Comparison of ENCODE assay signal across 14 mouse cellular contexts in genomic region chr12:26635665-26636241, GRCm38 (mm10).
DNase-seq lines count a peak whose midpoint lies in the region; ATAC-seq and TF ChIP-seq lines count a peak whose summit lies in the region.
"Had no signal": no experiment of that assay in that cellular context is flagged by ENCODE, and none has a peak within 500 bp of the region (broad histone marks: within the 10 kb centered on the region; RNA-seq: fewer than 3 reads in every experiment).

No protein-coding gene starts in this region.

- no peaks in the 10 kb centered on the region for H3K27me3 ChIP-seq in embryonic facial prominence, embryonic 13.5 days
- no peaks in the 10 kb centered on the region for H3K27me3 ChIP-seq in hindbrain, embryonic 13.5 days
- no peaks in the 10 kb centered on the region for H3K27me3 ChIP-seq in neural tube, embryonic 13.5 days
- H3K27me3 ChIP-seq in heart, embryonic 12.5 days (replicated peaks), result no peaks in the 10 kb centered on the region
- H3K27me3 ChIP-seq: embryonic facial prominence, embryonic 12.5 days; limb, embryonic 13.5 days had no signal

- no peaks in the 10 kb centered on the region for H3K9me3 ChIP-seq in embryonic facial prominence, embryonic 13.5 days
- H3K9me3 ChIP-seq in hindbrain, embryonic 13.5 days, result no peaks in the 10 kb centered on the region
- no peaks in the 10 kb centered on the region for H3K9me3 ChIP-seq in neural tube, embryonic 13.5 days
- no peaks in the 10 kb centered on the region for H3K9me3 ChIP-seq in heart, embryonic 12.5 days (replicated peaks)
- H3K9me3 ChIP-seq: embryonic facial prominence, embryonic 12.5 days; limb, embryonic 13.5 days had no signal

- 44% methylated on average over 4 of the region's 4 CpGs for WGBS in embryonic facial prominence, embryonic 13.5 days
- 29% methylated on average over 4 of the region's 4 CpGs for WGBS in hindbrain, embryonic 13.5 days
- 25% methylated on average over 4 of the region's 4 CpGs for WGBS in neural tube, embryonic 13.5 days
- 61% methylated on average over 4 of the region's 4 CpGs for WGBS in heart, embryonic 12.5 days

- no peaks in the 10 kb centered on the region for H3K36me3 ChIP-seq in embryonic facial prominence, embryonic 13.5 days
- no peaks in the 10 kb centered on the region for H3K36me3 ChIP-seq in hindbrain, embryonic 13.5 days
- no peaks in the 10 kb centered on the region for H3K36me3 ChIP-seq in neural tube, embryonic 13.5 days
- no peaks in the 10 kb centered on the region for H3K36me3 ChIP-seq in heart, embryonic 12.5 days
- H3K36me3 ChIP-seq: embryonic facial prominence, embryonic 12.5 days; limb, embryonic 13.5 days had no signal

- H3K4me1 ChIP-seq in embryonic facial prominence, embryonic 13.5 days, result peaks cover 15% of the 10 kb centered on the region
- H3K4me1 ChIP-seq in hindbrain, embryonic 13.5 days (replicated peaks), result peaks cover 45% of the 10 kb centered on the region
- peaks cover 41% of the 10 kb centered on the region for H3K4me1 ChIP-seq in neural tube, embryonic 13.5 days (replicated peaks)
- peaks cover 7% of the 10 kb centered on the region for H3K4me1 ChIP-seq in heart, embryonic 12.5 days (replicated peaks)

- no peak overlapping the region for H3K9ac ChIP-seq in embryonic facial prominence, embryonic 13.5 days
- no peak overlapping the region for H3K9ac ChIP-seq in hindbrain, embryonic 13.5 days
- no peak overlapping the region for H3K9ac ChIP-seq in neural tube, embryonic 13.5 days
- H3K9ac ChIP-seq in heart, embryonic 12.5 days, result no peak overlapping the region
- H3K9ac ChIP-seq: embryonic facial prominence, embryonic 12.5 days; limb, embryonic 13.5 days had no signal

- no peak overlapping the region for H3K4me2 ChIP-seq in embryonic facial prominence, embryonic 13.5 days
- 0 out of 2 replicates have a peak overlapping the region, but pooled peaks have one; percentile 16 for H3K4me2 ChIP-seq in hindbrain, embryonic 13.5 days
- peak overlapping the region; percentile 6; the same call in 1 of the 2 replicates for H3K4me2 ChIP-seq in neural tube, embryonic 13.5 days
- no peak overlapping the region for H3K4me2 ChIP-seq in heart, embryonic 12.5 days
- H3K4me2 ChIP-seq: embryonic facial prominence, embryonic 12.5 days; limb, embryonic 13.5 days had no signal

- peak in 1 of 2 experiments; percentile 11 for DNase-seq in layer of hippocampus, adult 2 months (ENCODE audit: low spot score in 2 of 2)
- DNase-seq in layer of hippocampus, postnatal 10 days (ENCODE audit: low spot score in 2 of 2), result no peak
- no peak for DNase-seq in gastrocnemius, postnatal 4 days (ENCODE audit: low spot score in 2 of 2)
- DNase-seq: gastrocnemius, adult 2 months; kidney, adult 8-10 months had no signal

- no peak for ATAC-seq in embryonic facial prominence, embryonic 13.5 days (ENCODE audit: insufficient number of reproducible peaks, insufficient read depth, low FRiP score, low TSS enrichment, low read depth)
- ATAC-seq in hindbrain, embryonic 13.5 days (ENCODE audit: low FRiP score), result peak; percentile 34; the same call in 1 of the 2 replicates
- ATAC-seq in neural tube, embryonic 13.5 days (ENCODE audit: low read depth), result peak; percentile 61
- no peak for ATAC-seq in heart, embryonic 12.5 days (ENCODE audit: insufficient number of reproducible peaks, low FRiP score)
- no peak for ATAC-seq in erythroid progenitor cell, adult 5-6 weeks (replicated peaks; ENCODE audit: low FRiP score, poor library complexity, severe bottlenecking)
- ATAC-seq: lung, postnatal 0 days had no signal

- H3K27ac ChIP-seq in layer of hippocampus, adult 2 months, result 0 out of 2 replicates have a peak overlapping the region, but pooled peaks have one; percentile 28
- peak overlapping the region; percentile 14; the same call in 1 of the 2 replicates for H3K27ac ChIP-seq in embryonic facial prominence, embryonic 13.5 days
- peak overlapping the region; percentile 87 for H3K27ac ChIP-seq in hindbrain, embryonic 13.5 days
- H3K27ac ChIP-seq in neural tube, embryonic 13.5 days (replicated peaks), result peak overlapping the region; percentile 74
- no peak overlapping the region for H3K27ac ChIP-seq in heart, embryonic 12.5 days (ENCODE audit: poor library complexity, severe bottlenecking)
- H3K27ac ChIP-seq: embryonic facial prominence, embryonic 12.5 days; gastrocnemius, adult 2 months; limb, embryonic 13.5 days had no signal

- no peak for TF ChIP-seq CTCF in layer of hippocampus, adult 2 months (conservative IDR thresholded peaks at IDR 0.05)

- H3K4me3 ChIP-seq in layer of hippocampus, adult 2 months, result no peak overlapping the region
- H3K4me3 ChIP-seq in embryonic facial prominence, embryonic 13.5 days, result no peak overlapping the region
- no peak overlapping the region for H3K4me3 ChIP-seq in hindbrain, embryonic 13.5 days
- no peak overlapping the region for H3K4me3 ChIP-seq in neural tube, embryonic 13.5 days
- no peak overlapping the region for H3K4me3 ChIP-seq in heart, embryonic 12.5 days
- H3K4me3 ChIP-seq: embryonic facial prominence, embryonic 12.5 days; gastrocnemius, adult 2 months; limb, embryonic 13.5 days; myocyte had no signal

Comparison
In these comparisons a context has a peak if more than half of its experiments do, and no peak if none do; other contexts are left out.
1. ATAC-seq: peak in hindbrain, embryonic 13.5 days (single experiment) and neural tube, embryonic 13.5 days (single experiment); none in embryonic facial prominence, embryonic 13.5 days (single experiment), heart, embryonic 12.5 days (single experiment) and erythroid progenitor cell, adult 5-6 weeks (single experiment).
2. H3K4me2 ChIP-seq: peak in hindbrain, embryonic 13.5 days (single experiment) and neural tube, embryonic 13.5 days (single experiment); none in embryonic facial prominence, embryonic 13.5 days (single experiment) and heart, embryonic 12.5 days (single experiment).